Mouse (Mus musculus) thymus, adult 2 months (tissue): ENCODE measurements around the gene Tead2.

Source experiments
- CTCF ChIP-seq: fragments of 200-500 bp; IDR thresholded peaks from 2 replicates; pipeline ENCODE4 v1.5.1; 2012; ENCODE audit warnings: mild to moderate bottlenecking, control low read depth, low read length, moderate library complexity, borderline replicate concordance; ENCODE audit not compliant: control insufficient read depth, poor library complexity, insufficient read depth; ENCODE audit errors: extremely low read depth
- POLR2A ChIP-seq: fragments of 200-500 bp; IDR thresholded peaks from 2 replicates; pipeline ENCODE4 v1.6.1; 2012; ENCODE audit warnings: mild to moderate bottlenecking, low read length, control low read depth, moderate library complexity; ENCODE audit not compliant: control insufficient read depth, poor library complexity, insufficient read depth; ENCODE audit errors: extremely low read depth

GRCm38 (mm10) chr7:45253806-45254205 is 38.3 kb downstream of the Tead2 start:
- TF ChIP-seq CTCF: no peak
- no peak for TF ChIP-seq POLR2A
